Mouse (Mus musculus): ENCODE data around the gene BC048671. TPM values are rescaled to one million over a fixed set of nuclear protein-coding genes. Genes with fewer than 3 reads are reported as not detected.

The BC048671 gene
- total RNA-seq (2023; ENCODE audit: inconsistent age) = not detected in 4 replicates

DNA sequence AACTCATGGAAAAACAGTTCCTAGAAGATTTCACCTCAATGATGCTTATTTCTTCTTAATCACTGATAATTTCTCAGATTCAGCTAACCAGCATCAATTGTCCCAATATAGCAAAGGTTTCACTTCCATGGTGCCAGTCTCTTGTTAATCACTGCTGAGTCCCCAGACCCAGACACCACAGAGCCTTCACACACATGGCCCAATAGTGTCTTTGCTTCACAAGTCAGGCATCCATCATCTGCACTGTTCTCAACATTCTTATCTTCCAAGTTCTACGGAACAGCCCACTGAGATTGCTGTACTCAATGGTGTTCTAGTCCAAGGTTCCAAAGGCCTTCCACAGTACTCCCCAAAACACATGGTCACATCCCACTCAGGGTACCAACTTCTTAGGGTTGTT lies at the start of gene BC048671:
Gene BC048671, plus strand, starts transcription at position 301 of the 400 bp plus-strand sequence.

DNA sequence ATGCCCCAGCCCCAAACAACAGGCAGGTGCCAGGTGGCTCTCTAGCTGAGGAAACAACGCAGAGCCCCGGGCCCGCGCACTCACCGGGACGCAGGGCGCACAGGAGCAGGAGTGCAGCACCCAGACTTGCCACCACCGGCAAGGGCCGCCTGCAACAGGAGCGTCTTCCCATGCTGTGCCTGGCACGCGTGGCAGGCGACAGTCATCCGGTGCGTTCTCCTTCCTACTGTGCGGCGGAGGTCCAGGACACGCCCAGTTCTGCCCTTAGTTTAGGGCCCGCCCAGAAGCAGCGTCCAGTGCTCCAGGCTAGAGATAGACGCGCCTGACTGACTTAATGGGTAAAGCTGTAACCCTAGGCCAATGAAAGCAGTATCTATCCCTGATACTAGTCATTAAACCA lies 24.0 kb downstream of the BC048671 start, which contains the start of gene Chst13:
Gene Chst13, minus strand, starts transcription at position 195 of the 400 bp plus-strand sequence.

DNA sequence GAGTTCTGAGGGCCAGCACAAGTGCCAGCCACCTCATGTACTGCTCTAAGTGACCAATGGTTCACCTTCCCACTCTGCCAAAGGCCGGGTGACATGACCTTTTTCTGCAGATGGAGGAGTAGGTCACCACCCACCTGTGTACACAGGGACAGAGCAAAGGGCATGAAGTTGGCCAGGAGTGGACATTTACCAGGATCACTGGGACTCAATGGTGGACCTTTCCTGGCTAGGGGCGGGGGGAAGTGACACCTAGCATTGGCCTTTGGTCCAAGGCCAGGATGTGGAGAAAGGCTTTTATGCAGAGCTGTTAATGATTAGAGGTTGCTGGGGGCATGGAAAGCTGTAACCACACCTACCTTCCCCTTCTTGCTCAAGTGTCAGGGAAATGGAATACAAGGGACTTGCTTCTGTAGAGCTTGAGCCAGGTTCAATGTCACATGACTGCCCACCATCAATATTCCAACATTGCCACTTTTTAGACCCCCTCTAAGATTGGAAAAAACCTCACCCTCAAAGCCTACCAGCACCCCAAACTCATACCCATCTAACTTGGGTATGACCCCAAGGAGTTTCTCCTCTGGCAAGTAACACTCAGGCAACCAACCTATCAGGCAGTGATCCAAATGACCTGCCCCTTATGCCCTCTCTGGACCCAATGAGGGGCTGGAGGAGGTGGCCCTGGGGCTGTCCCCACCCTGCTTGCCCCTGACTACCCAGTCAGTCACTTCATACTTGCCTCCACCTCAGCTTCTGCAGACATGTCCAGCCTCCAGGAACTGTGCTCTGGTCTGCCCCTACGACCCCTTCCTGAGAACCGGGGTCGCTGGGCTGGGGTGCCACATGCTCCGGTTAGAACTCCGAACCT lies 31.8 kb downstream of the BC048671 start, which contains the start of gene Uroc1:
Gene Uroc1, plus strand, starts transcription at position 724 of the 865 bp plus-strand sequence.

Other genes starting within 250 kb of the BC048671 start
- gene Vmn1r49, start 222.7 kb upstream of the BC048671 start, total RNA-seq (2023; ENCODE audit: inconsistent age) = not detected in 4 replicates
- not detected in 4 replicates for gene Vmn1r50, start 199.8 kb upstream of the BC048671 start, total RNA-seq (2023; ENCODE audit: inconsistent age)
- not detected in 4 replicates for gene Vmn1r51, start 178.6 kb upstream of the BC048671 start, total RNA-seq (2023; ENCODE audit: inconsistent age)
- gene Vmn1r52, start 126.4 kb upstream of the BC048671 start, total RNA-seq (2023; ENCODE audit: inconsistent age) = not detected in 4 replicates
- not detected in 4 replicates for gene V1ra8, start 98.4 kb upstream of the BC048671 start, total RNA-seq (2023; ENCODE audit: inconsistent age)
- gene Vmn1r53, start 76.8 kb upstream of the BC048671 start, total RNA-seq (2023; ENCODE audit: inconsistent age) = not detected in 4 replicates
- gene Vmn1r54, start 54.9 kb upstream of the BC048671 start, total RNA-seq (2023; ENCODE audit: inconsistent age) = not detected in 4 replicates
- gene Chst13, start 24.0 kb downstream of the BC048671 start, total RNA-seq (2023; ENCODE audit: inconsistent age) = not detected in 4 replicates
- gene Uroc1, start 32.1 kb downstream of the BC048671 start, total RNA-seq (2023; ENCODE audit: inconsistent age) = not detected in 4 replicates
- gene Zxdc, start 68.3 kb downstream of the BC048671 start, total RNA-seq (2023; ENCODE audit: inconsistent age) = 26.4 to 31.6 TPM (median 29.4 TPM) in 4 replicates
- gene Cfap100, start 127.6 kb downstream of the BC048671 start, total RNA-seq (2023; ENCODE audit: inconsistent age) = not detected in 4 replicates
- not detected in 4 replicates for gene Klf15, start 161.4 kb downstream of the BC048671 start, total RNA-seq (2023; ENCODE audit: inconsistent age)
- gene Aldh1l1, start 185.2 kb downstream of the BC048671 start, total RNA-seq (2023; ENCODE audit: inconsistent age) = 0.35 to 1.3 TPM in 2 of 4 replicates, not detected in the others

All from B cell, adult (primary cell).